Mouse (Mus musculus) Patski (cell line): ENCODE measurements around the gene Mrpl34. TPM values are rescaled to one million over a fixed set of nuclear protein-coding genes. Genes with fewer than 3 reads are reported as not detected.
A peak's percentile ranks its signal among the peaks of the same experiment; 100 is the strongest.

Experiments
- ATAC-seq: fragments of 100-300 bp; one replicate; pipeline ENCODE4 v1.8.0; 2021
- CTCF ChIA-PET: fragments of 350-600 bp; sonication (Branson Sonifier 250); formaldehyde crosslinking; loops from one replicate; lab custom pipeline; 2022; ENCODE audit warnings: inconsistent platforms; lab: Charles Lee
- POLR2A ChIA-PET: fragments of 350-600 bp; sonication (Branson Sonifier 250); formaldehyde crosslinking; loops from one replicate; lab custom pipeline; 2022; ENCODE audit warnings: antibody characterized with exemption, inconsistent platforms; lab: Charles Lee
- DNase-seq: peaks from one replicate; pipeline ENCODE4 v3.0.0-alpha.2; 2011; ENCODE audit warnings: low read depth, low spot score
- H3K27me3 ChIP-seq: fragments of 371-371 bp; one replicate; pipeline ENCODE4 v1.5.1; 2021
- CTCF ChIP-seq: fragments of 100-300 bp; IDR thresholded peaks from one replicate; pipeline ENCODE4 v1.5.1; 2021
- in situ Hi-C: fragments of 300-500 bp; cut with MboI; formaldehyde crosslinking; loops from 3 replicates; pipeline ENCODE4 v1.11.1; 2018; ENCODE audit warnings: low pct_unique_long_range_greater_than_20kb, mixed read lengths
- polyA plus RNA-seq: library from polyadenylated mRNA; unstranded; gene quantifications from one replicate; pipeline ENCODE4 v1.2.3, GENCODE M21; 2021

The Mrpl34 gene
- polyA plus RNA-seq, 1 experiment from 2014 or later = 81.5 TPM

DNA sequence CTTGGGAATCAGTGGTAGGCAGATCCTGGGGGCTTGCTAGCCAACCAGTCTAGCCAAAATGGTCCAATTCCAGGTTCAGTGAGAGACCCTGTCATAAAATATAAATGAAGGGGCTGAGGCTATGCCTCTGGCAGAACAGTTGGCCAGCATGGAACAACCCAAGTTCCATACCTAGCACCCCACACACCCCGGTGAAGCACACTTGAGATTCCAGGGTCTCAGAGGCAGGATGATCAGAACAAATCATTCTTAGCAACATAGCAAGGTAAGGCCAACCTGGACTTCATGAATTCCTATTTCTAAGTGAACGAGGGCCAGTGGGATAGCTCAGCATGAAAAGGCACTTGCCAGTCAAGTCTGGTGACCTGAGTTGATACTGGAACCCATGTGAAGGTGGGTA, 2.4 kb downstream of the Mrpl34 start:
- ATAC-seq (no peak), DNase-seq (no peak)
- ChIA-PET CTCF (interaction anchor here (1.3 to 1.5 kb wide), 2 partner anchors 11 to 26 kb away, joined by 3 to 6 read pairs; no protein-coding TSS in a partner anchor), POLR2A (interaction anchor here (0.7 kb wide), 1 partner anchor 9 kb away, joined by 3 read pairs; no protein-coding TSS in a partner anchor)
- in situ Hi-C loops = no loop called here
- TF ChIP-seq CTCF = no peak
- H3K27me3 ChIP-seq = no peaks in the 10 kb centered on the region

DNA sequence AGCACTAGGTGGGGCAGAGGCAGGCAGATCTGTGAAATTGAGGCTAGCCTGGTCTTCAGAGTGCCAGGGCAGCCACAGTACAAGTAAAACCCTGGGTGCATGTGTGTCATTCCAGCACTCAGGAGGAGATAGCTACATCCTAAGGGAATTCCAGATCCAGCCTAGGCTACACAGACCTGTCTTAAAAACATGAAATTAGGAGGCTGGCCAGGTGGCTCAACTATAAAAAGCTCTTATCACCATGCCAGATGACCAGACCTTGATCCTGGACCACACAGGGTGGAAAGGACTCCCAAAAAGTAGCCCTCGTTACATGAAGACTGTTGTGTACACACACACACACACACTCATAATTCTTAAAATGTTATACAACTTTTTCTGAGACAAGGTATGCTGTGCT, 3.2 kb downstream of the Mrpl34 start:
- in situ Hi-C loops = no loop called here
- H3K27me3 ChIP-seq = no peaks in the 10 kb centered on the region
- TF ChIP-seq CTCF = no peak
- DNase-seq (no peak), ATAC-seq (no peak)
- POLR2A ChIA-PET = interaction anchor here (0.5 to 1.8 kb wide), 2 partner anchors 18 to 20 kb away, joined by 3 to 6 read pairs; partner anchors contain the start of gene Gtpbp3
- CTCF ChIA-PET = interaction anchor here (1.3 to 1.5 kb wide), 2 partner anchors 10 to 27 kb away, joined by 3 to 6 read pairs; no protein-coding TSS in a partner anchor

DNA sequence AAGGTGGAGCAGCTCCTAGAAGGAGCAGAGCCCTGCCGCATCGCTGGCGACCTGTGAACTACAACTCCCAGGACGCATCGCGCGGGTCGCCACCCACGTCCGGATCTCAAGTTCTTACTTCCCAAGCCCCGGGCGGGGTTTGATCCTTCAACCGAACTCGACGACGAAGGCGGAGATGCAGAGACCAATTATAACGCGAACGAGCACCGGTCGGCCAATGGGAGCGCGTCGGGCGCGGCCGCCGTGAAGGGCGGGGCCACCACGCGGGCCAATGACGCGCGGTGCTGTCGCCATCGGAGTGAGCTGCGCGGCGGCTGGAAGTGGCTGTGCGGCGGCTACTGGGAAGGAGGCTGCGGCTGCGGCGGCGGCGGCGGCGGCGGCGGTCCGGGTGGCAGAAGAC, 4.2 kb downstream of the Mrpl34 start, which contains the start of gene Dda1:
Gene Dda1, plus strand, starts transcription at position 284 of the 400 bp plus-strand sequence.
- TF ChIP-seq CTCF = no peak
- in situ Hi-C loops = no loop called here
- no peaks in the 10 kb centered on the region for H3K27me3 ChIP-seq
- CTCF ChIA-PET = interaction anchor here (0.9 kb wide), 1 partner anchor 50 kb away, joined by 4 read pairs; no protein-coding TSS in a partner anchor
- POLR2A ChIA-PET = interaction anchor here (1.8 kb wide), 1 partner anchor 19 kb away, joined by 6 read pairs; the partner anchor contains the start of gene Gtpbp3
- peak; percentile 88 for DNase-seq
- ATAC-seq = peak; percentile 61

DNA sequence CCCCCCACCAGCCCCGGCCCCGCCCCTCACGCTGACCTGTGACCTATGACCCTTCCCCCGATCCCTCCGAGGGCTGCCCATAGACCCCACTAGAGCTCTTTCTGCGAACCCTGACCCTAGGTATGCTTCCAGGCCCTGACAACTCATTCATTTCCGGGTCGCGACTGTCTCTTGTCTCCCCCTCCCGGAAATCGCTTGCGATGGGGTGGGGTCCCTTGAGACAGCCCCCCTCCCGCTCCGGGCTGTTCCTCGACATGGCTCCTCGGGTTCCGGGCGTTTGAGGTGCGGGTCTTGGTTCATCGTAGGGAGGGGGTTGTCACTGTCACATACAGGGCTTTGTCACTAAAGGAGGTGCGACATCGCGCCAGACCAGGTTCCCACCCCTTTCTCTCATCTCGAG, 4.7 kb downstream of the Mrpl34 start:
- ATAC-seq = no peak
- no peak for TF ChIP-seq CTCF
- CTCF ChIA-PET = interaction anchor here (0.9 kb wide), 1 partner anchor 49 kb away, joined by 4 read pairs; no protein-coding TSS in a partner anchor

DNA sequence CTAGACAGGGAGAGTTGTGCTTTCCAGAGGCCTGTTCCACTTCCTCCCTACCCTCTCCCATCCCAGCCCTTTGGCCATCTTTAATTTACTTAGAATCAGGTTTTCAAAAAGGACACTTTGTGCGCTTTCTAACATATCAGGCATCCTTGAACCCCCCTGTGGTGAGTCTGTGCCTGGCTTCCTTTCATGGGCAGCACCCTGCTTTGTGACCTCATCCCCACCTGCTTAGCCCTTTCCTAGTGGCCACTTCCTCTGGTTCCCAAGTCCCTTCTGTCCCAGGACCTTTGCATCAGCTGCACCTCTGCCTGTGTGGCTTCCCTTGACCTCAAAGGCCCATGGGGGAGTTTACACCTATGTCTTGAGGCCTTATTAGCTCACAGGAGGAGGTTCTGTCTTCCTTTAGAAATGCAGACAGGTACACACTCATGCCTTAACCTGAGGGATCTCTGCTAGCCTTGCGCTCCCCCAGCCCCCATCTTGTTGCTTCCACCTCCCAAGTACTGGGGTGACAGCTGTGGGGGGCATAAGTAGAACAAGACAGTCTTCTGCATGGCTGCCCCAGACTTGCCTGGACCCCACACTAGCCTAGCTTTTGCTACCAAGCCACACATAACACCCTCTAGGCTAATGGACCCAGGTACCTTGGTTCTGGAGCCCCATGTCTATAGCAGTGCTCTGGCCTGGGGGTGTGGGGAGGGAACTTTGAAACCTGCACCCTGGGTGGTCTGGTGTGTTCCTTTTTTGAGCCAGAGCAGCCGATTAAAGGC, 5.6 kb downstream of the Mrpl34 start:
- ATAC-seq (no peak), DNase-seq (no peak)
- CTCF ChIA-PET = no interaction called here
- POLR2A ChIA-PET = interaction anchor here (0.6 kb wide), 1 partner anchor 213 kb away, joined by 3 read pairs; no protein-coding TSS in a partner anchor
- no peak for TF ChIP-seq CTCF
- no peaks in the 10 kb centered on the region for H3K27me3 ChIP-seq
- in situ Hi-C loops = no loop called here

More for the DNA sequence above, 4.7 kb downstream of the Mrpl34 start:
- H3K27me3 ChIP-seq = no peaks in the 10 kb centered on the region
- in situ Hi-C loops = no loop called here
- POLR2A ChIA-PET = interaction anchor here (0.6 to 1.8 kb wide), 2 partner anchors 10 to 19 kb away, joined by 5 to 6 read pairs; partner anchors contain the start of gene Gtpbp3
- no peak for DNase-seq

DNA sequence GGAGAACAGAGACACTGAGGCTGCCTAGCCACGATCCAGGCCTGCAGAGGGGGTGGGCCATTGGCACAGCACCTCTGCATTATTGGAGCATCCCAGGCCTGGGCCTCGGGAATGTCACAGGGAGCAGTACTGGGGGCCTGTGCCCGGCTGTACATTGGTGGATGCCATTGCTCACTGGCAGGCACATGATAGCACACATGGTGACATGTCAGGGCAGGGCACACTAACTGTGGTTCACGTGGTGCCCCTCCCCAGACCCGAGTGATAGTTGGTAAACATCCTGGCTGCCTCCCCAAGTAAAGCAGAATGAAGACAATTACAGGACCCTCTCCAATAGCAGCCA, 6.1 kb downstream of the Mrpl34 start:
- ChIA-PET CTCF (no interaction called here), POLR2A (no interaction called here)
- no peak for TF ChIP-seq CTCF
- ATAC-seq (no peak), DNase-seq (no peak)
- in situ Hi-C loops = no loop called here
- no peaks in the 10 kb centered on the region for H3K27me3 ChIP-seq

DNA sequence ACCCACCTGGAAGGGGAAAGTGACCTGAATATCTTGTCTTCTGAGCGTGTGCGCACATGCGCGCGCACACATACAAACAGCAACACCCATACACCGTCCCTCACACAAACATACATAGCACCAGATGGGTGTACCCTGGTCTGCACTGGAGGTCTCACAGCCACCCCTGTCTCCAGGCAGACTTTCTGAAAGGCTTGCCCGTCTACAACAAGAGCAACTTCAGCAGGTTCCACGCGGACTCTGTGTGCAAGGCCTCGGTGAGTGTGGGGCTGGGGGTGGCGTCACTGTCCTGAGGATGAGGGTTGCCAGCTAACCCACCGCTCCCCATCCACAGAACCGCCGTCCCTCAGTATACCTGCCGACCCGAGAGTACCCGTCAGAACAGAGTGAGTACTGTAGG, 7.1 kb downstream of the Mrpl34 start:
- no peaks in the 10 kb centered on the region for H3K27me3 ChIP-seq
- in situ Hi-C loops = no loop called here
- ChIA-PET CTCF (no interaction called here), POLR2A (no interaction called here)
- ATAC-seq (no peak), DNase-seq (no peak)
- TF ChIP-seq CTCF = no peak

DNA sequence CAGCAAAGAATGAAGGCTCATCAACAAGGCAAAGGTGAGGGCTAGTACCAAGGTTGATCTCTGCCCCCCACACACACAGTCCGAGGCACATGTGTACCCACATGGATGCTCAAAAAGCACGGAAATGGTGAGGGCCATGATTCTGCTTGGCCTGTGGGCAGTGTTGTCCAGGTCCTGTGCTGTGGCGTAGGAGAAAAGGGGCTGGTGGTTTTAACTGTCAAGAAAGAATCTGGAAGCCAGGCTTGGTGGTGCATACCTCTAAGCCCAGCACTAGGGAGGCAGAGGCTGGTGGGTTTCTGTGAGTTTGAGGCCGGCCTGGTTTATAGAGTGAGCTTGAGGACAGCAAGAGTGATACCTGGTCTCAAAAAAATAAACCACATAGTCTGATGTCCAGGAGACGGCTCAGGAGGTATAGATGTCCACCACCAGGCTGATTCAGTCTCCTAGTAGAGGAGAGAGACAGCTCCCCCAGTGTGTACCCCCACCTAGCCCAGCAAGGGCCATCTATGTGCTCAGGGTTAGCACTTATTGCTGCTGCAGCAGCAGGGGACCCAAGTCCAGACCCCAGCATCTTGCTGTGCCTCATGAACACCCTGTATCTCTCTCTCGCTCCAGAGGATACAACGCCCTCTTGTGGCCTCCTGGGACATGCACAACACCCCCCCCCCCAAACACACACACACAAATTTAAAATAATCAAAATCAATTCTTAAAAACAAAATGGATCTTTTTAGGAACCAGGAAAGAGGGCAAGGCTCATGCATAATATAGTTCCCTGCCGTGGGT, 8.0 kb downstream of the Mrpl34 start:
- no peaks in the 10 kb centered on the region for H3K27me3 ChIP-seq
- DNase-seq (no peak), ATAC-seq (no peak)
- in situ Hi-C loops = no loop called here
- ChIA-PET POLR2A (interaction anchor here (1.2 kb wide), 1 partner anchor 8 kb away, joined by 3 read pairs; the partner anchor contains the start of gene Mrpl34), CTCF (interaction anchor here (1.4 kb wide), 1 partner anchor 16 kb away, joined by 3 read pairs; the partner anchor contains the start of gene Gtpbp3)
- TF ChIP-seq CTCF = no peak

DNA sequence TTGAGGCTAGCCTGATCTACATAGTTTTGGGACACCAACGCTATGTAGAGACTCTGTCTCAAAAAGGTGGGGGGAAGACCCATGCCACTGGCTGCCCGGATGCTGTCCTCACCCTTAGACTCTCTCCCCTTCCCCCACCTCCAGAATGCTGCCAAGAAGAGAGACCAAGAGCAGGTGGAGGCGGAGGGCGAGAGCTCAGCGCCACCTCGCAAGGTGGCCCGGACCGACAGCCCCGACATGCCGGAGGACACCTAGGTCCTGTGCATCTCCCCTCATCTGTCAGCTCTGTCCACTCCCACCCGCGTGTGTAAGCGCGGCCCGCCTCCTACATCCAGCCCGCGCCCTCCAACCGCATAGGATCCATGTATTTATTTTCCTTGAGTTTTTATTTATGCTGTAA, 9.6 kb downstream of the Mrpl34 start:
- in situ Hi-C loops = no loop called here
- no peak for ATAC-seq
- H3K27me3 ChIP-seq = no peaks in the 10 kb centered on the region
- POLR2A ChIA-PET = no interaction called here
- CTCF ChIA-PET = no interaction called here
- no peak for DNase-seq
- TF ChIP-seq CTCF = no peak

DNA sequence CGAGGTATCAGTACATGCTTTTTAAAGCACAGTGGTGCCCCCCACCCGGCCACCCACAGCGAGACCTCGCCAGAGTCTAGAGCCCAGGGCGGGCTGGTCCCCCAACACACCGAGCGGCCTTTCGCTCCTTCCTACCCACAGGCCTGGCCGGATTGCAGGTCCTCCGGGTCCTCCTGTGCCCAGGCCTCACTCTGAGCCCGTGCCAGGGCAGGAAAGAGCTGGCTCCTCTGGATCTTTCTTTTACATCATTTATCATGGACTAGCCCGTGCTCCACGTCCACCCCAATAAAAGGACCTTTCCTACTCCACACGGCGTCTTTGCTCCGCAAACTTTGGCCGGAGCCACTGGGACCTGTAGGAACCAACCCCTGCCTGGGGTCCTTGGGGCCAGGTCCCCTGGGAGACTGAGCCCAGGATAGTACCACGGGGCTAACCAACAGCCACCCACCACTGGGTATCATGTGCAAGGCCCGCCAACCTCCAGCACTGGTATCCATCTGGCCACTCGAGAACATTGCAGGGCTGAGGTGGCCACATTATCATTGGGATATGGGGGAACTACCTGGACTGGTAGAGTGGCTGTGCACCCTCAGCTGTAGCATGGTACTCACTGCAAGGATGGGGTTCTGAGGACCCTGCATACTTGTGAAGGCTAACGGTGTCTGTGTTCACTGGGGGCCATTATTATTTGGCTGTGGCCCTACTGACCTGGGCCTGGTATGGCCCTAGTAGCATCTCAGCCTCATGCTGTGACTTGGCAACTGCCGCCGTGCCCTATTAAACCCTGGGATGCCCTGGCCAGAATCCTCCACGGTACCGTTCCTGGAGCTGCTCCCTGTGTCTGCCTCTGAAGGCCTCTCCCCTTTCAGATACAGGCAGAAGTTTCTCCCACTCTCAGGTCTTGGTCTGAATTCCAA, 10.3 kb downstream of the Mrpl34 start:
- no peak for TF ChIP-seq CTCF
- in situ Hi-C loops = no loop called here
- ATAC-seq (no peak), DNase-seq (no peak)
- H3K27me3 ChIP-seq = no peaks in the 10 kb centered on the region
- POLR2A ChIA-PET = interaction anchor here (1.5 kb wide), 1 partner anchor 8 kb away, joined by 3 read pairs; no protein-coding TSS in a partner anchor
- CTCF ChIA-PET = no interaction called here
